Mouse (Mus musculus) left cerebral cortex, adult 8-10 months (tissue): Measurements from ENCODE around the gene Gpr108. TPM values are rescaled to one million over a fixed set of nuclear protein-coding genes. Genes with fewer than 3 reads are reported as not detected.
"Not testable (repeated sequence)": the region's sequence is repeated elsewhere in the genome, so short reads cannot be mapped to it uniquely, and the experiment has no call there.

ENCODE experiments used
- DNase-seq, 2 experiments: peaks; one replicate each; pipeline ENCODE4 v3.0.0; 2022; ENCODE audit warnings: low spot score in 2 of 2
- total RNA-seq, 4 experiments: library from RNA; stranded (reverse); gene quantifications; 2 replicates each; pipeline ENCODE4 v1.2.4; 2022

The Gpr108 gene
- 10 to 100 TPM; 26.5 to 27.8 (median 27.5) TPM for total RNA-seq

DNA sequence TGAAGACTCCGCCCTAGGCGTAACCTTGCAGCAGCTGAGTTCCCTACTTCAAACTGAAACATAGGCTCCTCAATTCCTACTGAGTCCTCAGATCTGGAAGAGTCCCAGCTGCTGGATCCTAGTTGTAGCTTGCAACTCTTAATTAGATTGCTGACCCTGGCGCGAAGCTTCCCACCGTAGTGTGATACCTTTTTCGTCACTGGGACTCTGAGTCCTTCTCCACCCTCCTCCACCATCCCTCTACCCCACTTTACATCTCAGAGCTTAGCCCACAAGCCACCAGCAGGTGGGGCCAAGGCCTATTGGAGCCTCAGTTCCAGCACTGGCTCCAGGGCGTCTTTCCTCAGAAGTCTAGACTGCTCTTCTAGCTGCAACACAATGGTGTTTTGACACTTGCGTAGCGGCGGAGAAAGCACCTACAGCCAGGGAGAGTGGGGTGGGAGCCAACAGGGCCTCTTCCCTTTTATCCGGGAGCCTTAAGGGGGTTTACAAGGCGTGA lies at the start of gene Gpr108:
Gpr108 (minus strand) TSS at position 246 of the 499 bp plus-strand sequence.
- peak; percentile 72 to 87 for DNase-seq

- no peak for DNase-seq
Observed at GRCm38 (mm10) chr17:57297040-57297439, 48.8 kb upstream of the Gpr108 start.

DNA sequence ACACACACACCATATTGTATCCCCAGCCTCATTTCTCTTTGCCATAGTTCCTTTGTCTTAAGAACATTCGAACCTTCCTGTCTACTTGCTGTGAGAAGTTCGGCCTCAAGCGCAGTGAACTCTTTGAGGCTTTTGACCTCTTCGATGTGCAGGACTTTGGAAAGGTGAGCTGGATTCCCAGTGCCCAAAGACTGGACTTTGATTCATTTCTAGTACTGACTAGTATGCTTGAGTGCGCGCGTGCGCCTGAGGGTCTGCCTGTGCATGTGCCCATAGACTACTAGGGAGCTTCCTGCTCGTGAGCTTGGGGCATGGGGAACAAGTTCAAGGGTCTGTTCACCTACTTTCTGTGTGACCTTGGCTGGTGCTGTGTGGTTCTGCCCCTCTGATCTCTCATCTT lies 47.7 kb upstream of the Gpr108 start:
- no peak for DNase-seq

- no peak for DNase-seq
Observed at GRCm38 (mm10) chr17:57292968-57293367, 44.7 kb upstream of the Gpr108 start.

DNA sequence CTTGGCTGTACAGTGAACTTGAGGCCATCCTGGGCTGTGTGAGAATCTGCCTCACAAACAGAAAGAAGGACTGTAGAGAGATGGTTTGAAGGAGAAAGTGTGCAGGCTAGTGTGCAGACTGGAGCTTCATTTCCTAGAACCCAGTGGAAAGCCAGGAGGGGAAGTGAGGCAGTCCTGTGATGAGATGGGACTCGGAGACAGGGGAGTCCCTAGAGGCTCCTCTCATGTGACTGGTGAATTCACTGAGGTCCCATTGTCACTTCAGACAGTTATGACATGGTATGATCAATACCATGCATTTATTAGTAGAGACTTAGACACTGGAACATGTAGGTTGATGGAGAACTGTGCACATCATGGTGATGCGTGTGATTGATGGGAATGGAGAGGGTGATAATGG lies 44.1 kb upstream of the Gpr108 start:
- DNase-seq = no peak

DNA sequence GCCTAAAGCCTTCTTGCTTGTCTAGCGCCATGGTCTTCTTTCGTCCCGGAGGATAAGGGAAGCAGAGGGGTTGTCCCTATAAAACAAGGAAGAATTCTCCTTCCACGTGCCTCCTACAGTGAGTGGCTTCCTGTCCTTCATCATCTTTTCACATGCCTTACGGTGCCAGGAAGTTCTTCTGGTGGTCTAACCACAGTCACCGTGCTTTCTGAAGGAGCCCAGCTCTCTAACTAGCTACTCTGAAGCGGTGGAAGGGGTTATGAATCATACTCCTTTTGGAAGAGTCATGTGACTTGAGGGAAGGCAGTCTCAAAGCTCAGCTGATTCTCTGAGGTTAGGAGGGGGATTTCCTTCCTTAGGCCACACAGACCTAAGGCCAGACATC lies 42.4 kb upstream of the Gpr108 start:
- DNase-seq = no peak

DNA sequence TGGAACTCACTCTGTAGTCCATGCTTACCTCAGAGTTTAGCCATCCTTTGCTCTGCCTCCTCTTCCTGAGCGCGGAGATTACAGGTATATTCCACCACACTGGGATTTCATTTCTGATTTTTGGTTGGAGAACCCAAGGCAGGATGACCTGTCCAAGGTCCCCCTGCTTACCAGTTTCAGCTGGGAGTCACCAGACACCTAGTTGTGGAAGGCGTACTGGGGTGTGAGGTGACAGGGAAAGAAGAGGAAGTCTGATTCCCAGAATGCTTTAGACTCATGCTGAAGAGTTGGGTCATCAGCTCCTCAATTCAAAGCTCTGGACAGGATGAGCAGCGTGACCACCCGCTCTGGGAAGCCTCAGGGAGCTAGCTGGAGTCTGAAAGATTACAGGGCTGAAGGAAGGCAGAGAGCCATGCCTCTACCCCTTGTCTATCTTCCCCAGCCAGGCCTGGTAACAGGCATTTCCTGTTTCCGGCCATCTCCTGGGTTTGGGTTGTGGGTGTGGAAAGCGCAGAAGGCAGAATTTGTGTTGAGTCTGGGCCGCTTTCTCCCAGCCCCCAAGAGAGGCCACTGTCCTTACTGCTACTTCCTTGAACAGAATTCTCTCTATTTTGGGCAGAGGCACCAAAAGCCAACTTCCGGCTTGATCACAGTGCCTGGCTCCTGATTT lies 41.9 kb upstream of the Gpr108 start:
- DNase-seq = no peak

DNA sequence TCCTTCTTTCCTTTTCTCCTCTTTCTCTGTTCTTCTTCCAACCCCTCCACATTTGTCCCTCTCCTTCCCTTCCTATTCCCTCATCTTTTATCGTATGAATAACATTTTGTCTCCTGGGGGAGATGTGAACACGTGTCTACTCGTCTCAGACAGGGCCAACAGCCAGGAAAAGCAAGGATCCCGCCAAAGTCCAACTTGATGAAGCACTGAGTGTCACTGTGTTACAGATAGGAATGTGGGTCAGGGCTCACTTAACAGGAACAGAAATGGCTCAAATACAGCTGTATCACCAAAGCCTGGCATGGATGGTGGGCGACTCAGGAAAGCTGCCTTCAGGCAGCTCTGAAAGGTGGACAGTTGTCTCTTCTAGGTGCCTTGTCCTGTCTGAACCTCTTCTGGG lies 41.0 kb upstream of the Gpr108 start:
- no peak for DNase-seq

- DNase-seq = no peak
Observed at GRCm38 (mm10) chr17:57286718-57287355, 38.6 kb upstream of the Gpr108 start.

DNA sequence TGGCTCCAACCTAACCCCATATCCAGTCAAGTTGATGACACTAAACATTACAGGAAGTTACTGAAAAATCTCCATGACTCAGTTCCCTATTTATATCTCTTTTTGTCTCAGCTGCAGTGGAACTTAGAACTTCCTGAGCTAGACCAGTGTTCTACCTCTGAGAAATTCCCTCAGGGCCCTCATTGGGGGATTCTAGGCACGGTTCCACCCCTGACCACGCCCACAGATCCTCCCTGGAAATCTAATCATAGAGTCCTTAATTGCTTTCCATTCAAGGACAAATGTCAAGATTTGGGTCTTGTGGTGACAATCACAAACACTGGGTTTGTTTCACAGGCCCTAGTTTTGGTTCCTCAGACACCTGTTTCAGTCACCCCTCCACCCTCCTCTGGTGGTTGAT lies 36.8 kb upstream of the Gpr108 start:
- DNase-seq = no peak

- no peak for DNase-seq
Observed at GRCm38 (mm10) chr17:57283906-57284305, 35.7 kb upstream of the Gpr108 start.

GRCm38 (mm10) chr17:57280411-57280810 lies 32.2 kb upstream of the Gpr108 start:
- no peak for DNase-seq

DNA sequence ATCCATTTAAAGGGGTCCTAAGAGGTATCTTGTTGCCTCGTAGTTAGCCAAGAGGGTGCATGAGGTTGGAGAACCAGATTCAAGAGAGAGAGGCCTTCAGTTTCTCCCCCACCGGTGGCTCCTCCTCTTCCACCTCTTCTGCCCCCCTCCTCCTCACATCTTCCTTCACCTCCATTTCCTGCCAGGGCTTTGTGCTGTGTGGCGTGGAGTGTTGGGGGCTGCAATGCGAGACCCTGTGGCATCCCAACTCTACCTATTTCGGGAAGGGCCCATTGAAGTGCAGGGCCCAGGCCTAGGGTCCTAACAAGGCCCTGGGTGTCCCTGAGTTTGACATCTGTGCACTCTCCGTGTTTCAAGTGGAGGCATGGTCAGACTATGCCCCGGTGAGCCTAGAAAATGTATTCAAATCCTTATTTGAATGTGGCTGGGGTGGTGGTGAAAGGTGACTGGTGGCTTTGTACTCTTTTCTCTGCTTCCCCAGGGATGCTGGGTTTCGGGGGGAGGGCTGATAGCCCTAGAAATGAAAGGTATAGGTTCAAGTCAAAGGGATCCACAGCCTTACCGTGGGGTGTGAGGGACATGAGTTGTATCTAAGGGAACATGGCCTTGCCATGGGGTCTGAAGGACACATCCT lies 31.5 kb upstream of the Gpr108 start:
- no peak for DNase-seq

GRCm38 (mm10) chr17:57278943-57279590 lies 30.8 kb upstream of the Gpr108 start, which contains the start of gene Vav1:
Vav1 (plus strand) TSS chr17:57279100.
- DNase-seq = no peak

GRCm38 (mm10) chr17:57278537-57278936 lies 30.3 kb upstream of the Gpr108 start:
- no peak for DNase-seq

- not testable (repeated sequence) for DNase-seq
Observed at GRCm38 (mm10) chr17:57277598-57278261, 29.5 kb upstream of the Gpr108 start.

DNA sequence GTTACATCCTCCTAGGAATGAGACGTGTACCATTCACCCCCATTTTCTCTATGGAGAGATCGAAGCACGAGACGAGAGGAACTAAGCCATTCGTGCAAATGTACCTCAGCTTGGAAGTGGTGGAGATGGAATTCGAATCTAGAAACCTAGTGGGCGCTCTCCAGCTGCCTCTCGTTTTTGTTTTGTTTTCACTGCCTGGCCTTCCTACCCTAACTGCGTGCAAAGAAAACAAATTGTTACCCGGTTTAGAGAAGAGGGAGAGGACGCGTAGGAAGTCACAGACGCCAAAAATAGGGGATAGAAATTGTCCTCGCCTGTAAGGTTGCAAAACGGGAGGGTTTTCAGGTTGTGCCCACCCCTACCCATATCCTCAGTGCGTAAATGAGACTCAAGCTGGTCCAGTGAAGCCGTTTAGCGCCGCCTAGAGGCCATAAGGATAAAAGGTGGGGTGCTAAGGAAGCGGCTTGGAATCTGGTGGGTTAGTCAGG lies 28.4 kb upstream of the Gpr108 start:
- DNase-seq = peak; percentile 43 to 63

DNA sequence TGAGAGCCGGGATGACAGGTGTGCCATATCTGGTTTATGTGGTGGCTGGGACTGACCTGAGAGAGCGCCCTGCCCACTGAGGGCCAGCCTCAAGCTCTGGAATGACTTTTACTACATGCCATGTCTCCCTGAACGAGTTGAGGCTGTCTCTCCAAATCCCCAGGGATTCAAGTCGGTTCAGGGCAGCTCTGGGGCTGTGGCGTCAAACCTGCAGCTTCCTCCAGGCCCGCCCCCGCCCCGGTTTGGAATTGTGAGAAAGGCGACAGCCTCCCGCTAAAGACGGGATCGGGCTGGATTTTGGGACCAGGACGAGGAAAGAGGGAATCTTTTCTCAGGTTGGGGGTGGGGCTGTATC lies 27.7 kb upstream of the Gpr108 start:
- DNase-seq = no peak

DNA sequence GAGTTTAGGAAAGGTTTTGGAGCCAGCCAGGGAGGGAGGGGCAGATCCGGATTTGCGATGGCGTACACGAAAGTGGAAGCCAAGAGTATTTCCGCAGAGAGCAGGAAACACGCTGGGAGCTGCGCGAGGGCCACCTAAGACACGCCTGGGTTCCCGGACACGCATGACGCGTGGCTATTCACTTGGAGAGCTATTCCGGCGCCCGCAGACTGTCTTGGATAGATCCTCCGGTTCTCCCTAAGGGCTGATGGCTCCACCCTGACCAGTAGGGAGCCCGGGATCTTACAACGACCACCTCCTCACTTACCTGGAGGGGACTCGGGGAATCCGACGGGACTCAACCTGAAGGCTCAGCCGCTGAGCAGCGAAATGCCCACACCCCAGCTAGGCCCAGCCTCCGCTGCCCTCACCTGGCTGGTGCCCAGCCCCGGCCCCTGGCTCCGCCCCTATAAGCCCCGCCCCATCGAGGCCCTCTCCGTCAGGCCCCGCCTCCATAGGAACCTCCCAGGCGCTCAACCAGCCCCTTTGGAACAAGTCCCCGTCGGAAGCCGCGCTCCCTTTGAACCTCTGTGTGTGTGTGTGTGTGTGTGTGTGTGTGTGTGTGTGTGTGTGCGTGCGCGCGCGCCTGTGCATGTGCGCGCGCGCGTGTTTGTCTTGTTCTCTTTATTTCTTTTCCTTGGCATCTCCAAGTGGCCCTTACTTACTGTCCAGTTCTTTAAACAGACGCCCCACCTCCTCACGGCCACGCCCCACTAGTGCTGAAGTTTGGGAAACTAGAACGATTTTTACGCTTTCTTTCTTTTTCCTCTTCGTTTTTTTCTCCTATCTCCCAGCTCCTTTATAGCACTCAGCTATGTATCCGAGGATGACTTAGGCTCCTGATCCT lies 27.1 kb upstream of the Gpr108 start:
- DNase-seq = peak; percentile 26 to 42

DNA sequence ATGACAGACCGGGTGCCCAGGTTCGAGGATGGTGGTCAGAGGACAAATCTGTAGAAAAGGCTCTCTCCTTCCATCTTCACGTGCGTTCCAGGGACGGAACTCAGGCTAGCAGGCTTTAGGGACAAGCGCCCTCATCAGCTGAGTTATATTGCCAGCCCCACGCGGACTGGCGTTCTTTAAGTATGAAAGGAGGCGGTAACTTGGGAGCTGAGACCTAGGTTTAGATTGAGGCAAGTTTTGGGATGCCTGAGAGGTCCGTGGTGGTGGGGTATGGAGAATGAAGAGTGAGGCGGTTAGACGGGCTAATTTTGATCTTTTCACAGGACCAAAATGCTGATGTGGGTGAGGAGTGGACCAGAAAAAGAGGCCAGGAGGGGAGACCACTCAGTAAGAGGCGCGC lies 26.4 kb upstream of the Gpr108 start:
- no peak for DNase-seq
